Mouse (Mus musculus): ENCODE results near the gene Vasn. TPM values are rescaled to one million over a fixed set of nuclear protein-coding genes. Genes with fewer than 3 reads are reported as not detected.
A peak's percentile ranks its signal among the peaks of the same experiment; 100 is the strongest.
"Not testable (repeated sequence)": the region's sequence is repeated elsewhere in the genome, so short reads cannot be mapped to it uniquely, and the experiment has no call there.

Vasn gene
- polyA plus RNA-seq, 2 experiments, result 35.7 to 75.7 TPM

- DNase-seq (ENCODE audit: low spot score) (no peak), ATAC-seq (ENCODE audit: low FRiP score, low read depth) (no peak)
- Histone ChIP-seq H3K4me2 (replicated peaks; ENCODE audit: low read depth, low read length, severe bottlenecking) (peak overlapping the region; percentile 89), H3K36me3 (ENCODE audit: control insufficient read depth, insufficient read depth, low read length) (peaks cover 33% of the 10 kb centered on the region), H3K4me1 (ENCODE audit: control insufficient read depth, insufficient read depth, low read length) (peaks cover 7% of the 10 kb centered on the region), H3K9me3 (ENCODE audit: control insufficient read depth, low read length) (no peaks in the 10 kb centered on the region), H3K4me3 (replicated peaks; ENCODE audit: low read length) (no peak overlapping the region), H3K9ac (ENCODE audit: low read depth, low read length, severe bottlenecking) (no peak overlapping the region), H3K27me3 (ENCODE audit: control insufficient read depth, insufficient read depth, low read length) (no peaks in the 10 kb centered on the region), H3K27ac (replicated peaks; ENCODE audit: low read depth, low read length) (no peak overlapping the region)
- TF ChIP-seq POLR2A (IDR thresholded peaks at IDR 0.05; ENCODE audit: borderline replicate concordance, extremely low read depth, insufficient read depth, insufficient read length), result no peak
- 83% methylated on average over 5 of the region's 5 CpGs for WGBS
Observed at GRCm38 (mm10) chr16:4678080-4678479, 38.3 kb downstream of the Vasn start.

GRCm38 (mm10) chr16:4679121-4680018, 39.6 kb downstream of the Vasn start, which contains the start of gene Coro7:
Gene Coro7 (minus strand): TSS chr16:4679777.
- Histone ChIP-seq H3K9ac (ENCODE audit: low read depth, low read length, severe bottlenecking) (peak within 1 kb of the TSS; percentile 65), H3K27ac (replicated peaks; ENCODE audit: low read depth, low read length) (no peak within 1 kb of the TSS), H3K36me3 (ENCODE audit: control insufficient read depth, insufficient read depth, low read length) (peaks cover 23% of the 10 kb centered on the region), H3K27me3 (ENCODE audit: control insufficient read depth, insufficient read depth, low read length) (no peaks in the 10 kb centered on the region), H3K4me2 (replicated peaks; ENCODE audit: low read depth, low read length, severe bottlenecking) (peak within 1 kb of the TSS; percentile 89), H3K4me1 (ENCODE audit: control insufficient read depth, insufficient read depth, low read length) (peaks cover 7% of the 10 kb centered on the region), H3K9me3 (ENCODE audit: control insufficient read depth, low read length) (no peaks in the 10 kb centered on the region), H3K4me3 (replicated peaks; ENCODE audit: low read length) (peak within 1 kb of the TSS; percentile 64)
- TF ChIP-seq POLR2A (IDR thresholded peaks at IDR 0.05; ENCODE audit: borderline replicate concordance, extremely low read depth, insufficient read depth, insufficient read length), result 0 out of 2 replicates have a peak, but pooled peaks have one; percentile 27
- ATAC-seq (ENCODE audit: low FRiP score, low read depth) (peak; percentile 89), DNase-seq (ENCODE audit: low spot score) (peak; percentile 94)
- WGBS, result under 1% methylated on average over 40 of the region's 47 CpGs

- DNase-seq (ENCODE audit: low spot score); H3K36me3 ChIP-seq (ENCODE audit: control insufficient read depth, insufficient read depth, low read length); H3K4me2 ChIP-seq (replicated peaks; ENCODE audit: low read depth, low read length, severe bottlenecking); H3K9ac ChIP-seq (ENCODE audit: low read depth, low read length, severe bottlenecking); H3K27ac ChIP-seq (replicated peaks; ENCODE audit: low read depth, low read length); ATAC-seq (ENCODE audit: low FRiP score, low read depth); H3K4me3 ChIP-seq (replicated peaks; ENCODE audit: low read length); H3K4me1 ChIP-seq (ENCODE audit: control insufficient read depth, insufficient read depth, low read length); H3K27me3 ChIP-seq (ENCODE audit: control insufficient read depth, insufficient read depth, low read length); H3K9me3 ChIP-seq (ENCODE audit: control insufficient read depth, low read length): not testable (repeated sequence)
- WGBS, result 78% methylated on average over 3 of the region's 3 CpGs
Observed at GRCm38 (mm10) chr16:4680922-4681455, 41.2 kb downstream of the Vasn start.

DNA sequence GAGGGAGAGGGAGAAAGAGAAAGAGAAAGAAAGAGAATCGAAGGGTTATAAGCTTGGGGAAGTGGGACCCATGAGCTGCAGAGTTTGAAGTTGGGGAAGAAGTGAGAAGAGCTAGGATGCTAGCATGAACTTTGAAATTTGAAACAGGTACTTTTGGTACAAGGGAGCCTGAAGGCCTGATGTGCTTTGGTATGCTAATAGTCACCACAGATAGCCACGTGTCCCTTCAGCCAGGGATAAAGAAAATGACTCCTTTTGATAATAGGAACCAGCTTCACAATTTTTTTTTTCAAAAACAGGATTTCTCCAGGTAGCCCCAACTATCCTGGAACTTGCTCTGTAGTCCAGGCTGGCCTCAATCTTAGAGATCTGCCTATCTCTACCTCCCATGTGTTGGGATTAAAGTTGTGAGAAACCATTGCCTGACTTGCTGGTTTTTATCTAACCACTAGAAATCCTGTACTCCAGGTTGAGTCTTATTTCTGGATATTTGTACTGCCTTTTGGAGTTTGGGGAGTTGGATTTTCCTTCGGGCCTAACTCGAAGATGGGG, 43.0 kb downstream of the Vasn start:
- peak overlapping the region; percentile 71; the same call in 1 of the 2 replicates for H3K27ac ChIP-seq (replicated peaks; ENCODE audit: low read depth, low read length)
- H3K36me3 ChIP-seq (ENCODE audit: control insufficient read depth, insufficient read depth, low read length), result peaks cover 8% of the 10 kb centered on the region; the same call in 1 of the 2 replicates
- TF ChIP-seq POLR2A (IDR thresholded peaks at IDR 0.05; ENCODE audit: borderline replicate concordance, extremely low read depth, insufficient read depth, insufficient read length), result no peak
- 82% methylated on average over 4 of the region's 4 CpGs for WGBS
- no peaks in the 10 kb centered on the region for H3K27me3 ChIP-seq (ENCODE audit: control insufficient read depth, insufficient read depth, low read length)
- no peak for ATAC-seq (ENCODE audit: low FRiP score, low read depth)
- H3K4me1 ChIP-seq (ENCODE audit: control insufficient read depth, insufficient read depth, low read length), result peaks cover 7% of the 10 kb centered on the region
- DNase-seq (ENCODE audit: low spot score), result no peak
- H3K9ac ChIP-seq (ENCODE audit: low read depth, low read length, severe bottlenecking), result no peak overlapping the region
- H3K4me2 ChIP-seq (replicated peaks; ENCODE audit: low read depth, low read length, severe bottlenecking), result peak overlapping the region; percentile 84
- H3K4me3 ChIP-seq (replicated peaks; ENCODE audit: low read length), result peak overlapping the region; percentile 96
- no peaks in the 10 kb centered on the region for H3K9me3 ChIP-seq (ENCODE audit: control insufficient read depth, low read length)

DNA sequence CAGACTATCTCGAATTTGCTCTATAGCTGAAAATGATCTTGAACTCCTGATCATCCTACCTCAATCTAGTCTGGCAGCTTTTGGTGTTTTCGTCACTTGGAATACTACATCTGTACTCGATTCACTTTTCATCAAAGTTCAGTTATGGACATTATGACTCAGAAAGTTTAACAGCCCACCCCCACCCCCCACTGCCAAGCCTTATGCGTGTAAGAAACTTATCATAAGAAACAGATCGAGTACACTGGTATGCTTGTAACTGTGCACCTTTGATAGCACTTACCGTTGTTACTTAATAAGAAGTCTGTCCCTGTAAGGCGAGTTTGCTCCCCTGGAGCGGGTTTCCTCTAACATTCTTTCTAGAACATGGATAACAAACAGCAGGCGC, 43.4 kb downstream of the Vasn start:
- H3K27ac ChIP-seq (replicated peaks; ENCODE audit: low read depth, low read length), result peak overlapping the region; percentile 71
- no peaks in the 10 kb centered on the region for H3K9me3 ChIP-seq (ENCODE audit: control insufficient read depth, low read length)
- H3K4me3 ChIP-seq (replicated peaks; ENCODE audit: low read length), result peak overlapping the region; percentile 96
- H3K4me1 ChIP-seq (ENCODE audit: control insufficient read depth, insufficient read depth, low read length), result peaks cover 7% of the 10 kb centered on the region
- DNase-seq (ENCODE audit: low spot score), result no peak
- peak overlapping the region; percentile 84 for H3K4me2 ChIP-seq (replicated peaks; ENCODE audit: low read depth, low read length, severe bottlenecking)
- H3K27me3 ChIP-seq (ENCODE audit: control insufficient read depth, insufficient read depth, low read length), result no peaks in the 10 kb centered on the region
- WGBS, result 25% methylated on average over 9 of the region's 9 CpGs
- no peak for ATAC-seq (ENCODE audit: low FRiP score, low read depth)
- H3K36me3 ChIP-seq (ENCODE audit: control insufficient read depth, insufficient read depth, low read length), result peaks cover 13% of the 10 kb centered on the region
- peak overlapping the region; percentile 79 for H3K9ac ChIP-seq (ENCODE audit: low read depth, low read length, severe bottlenecking)
- TF ChIP-seq POLR2A (IDR thresholded peaks at IDR 0.05; ENCODE audit: borderline replicate concordance, extremely low read depth, insufficient read depth, insufficient read length), result no peak

Measured in limb, embryonic 14.5 days (tissue).